Mouse (Mus musculus) heart, embryonic 16.5 days (tissue): ENCODE results near the gene Becn1. TPM values are rescaled to one million over a fixed set of nuclear protein-coding genes. Genes with fewer than 3 reads are reported as not detected.
A peak's percentile ranks its signal among the peaks of the same experiment; 100 is the strongest.

Experiments used
- ATAC-seq: fragments of 200-750 bp; cut with Nextera tagmentation; replicated peaks from 2 replicates; pipeline ENCODE4 v1.8.0; 2017; ENCODE audit warnings: moderate number of reproducible peaks; ENCODE audit not compliant: insufficient read depth, low FRiP score; ENCODE audit errors: extremely low read depth
- H3K27ac ChIP-seq: fragments of 300-500 bp; sonication (generic); 2 replicates; pipeline ENCODE4 v1.5.1; 2014; ENCODE audit warnings: mild to moderate bottlenecking, low read length, control low read depth, moderate library complexity
- H3K27me3 ChIP-seq: fragments of 300-500 bp; sonication (generic); 2 replicates; pipeline ENCODE4 v1.6.1; 2014; ENCODE audit warnings: low read length, mixed read lengths; ENCODE audit not compliant: control insufficient read depth, insufficient read depth
- H3K36me3 ChIP-seq: fragments of 300-500 bp; sonication (generic); 2 replicates; pipeline ENCODE4 v1.6.1; 2014; ENCODE audit not compliant: control insufficient read depth, insufficient read depth
- H3K4me1 ChIP-seq: fragments of 300-500 bp; sonication (generic); 2 replicates; pipeline ENCODE4 v1.6.1; 2014; ENCODE audit warnings: low read length, mixed read lengths; ENCODE audit not compliant: control insufficient read depth, insufficient read depth
- H3K4me2 ChIP-seq: fragments of 300-500 bp; sonication (generic); 2 replicates; pipeline ENCODE4 v1.6.1; 2014; ENCODE audit warnings: low read depth, mild to moderate bottlenecking, control low read depth, low read length
- H3K4me3 ChIP-seq: fragments of 300-500 bp; sonication (generic); 2 replicates; pipeline ENCODE4 v1.5.1; 2014; ENCODE audit warnings: mild to moderate bottlenecking, control low read depth, low read length
- H3K9ac ChIP-seq: fragments of 300-500 bp; sonication (generic); 2 replicates; pipeline ENCODE4 v1.6.1; 2014; ENCODE audit warnings: low read length, control low read depth
- H3K9me3 ChIP-seq: fragments of 300-500 bp; sonication (generic); replicated peaks from 2 replicates; pipeline ENCODE4 v1.6.1; 2016; ENCODE audit warnings: low read length; ENCODE audit not compliant: control insufficient read depth
- WGBS: fragments of 180-500 bp; shearing (Covaris S2); extraction: QIAGEN DNeasy Blood & Tissue Kit; methylation state at CpG from one replicate; pipeline ENCODE4 v1.1.7; 2014; 5-methylcytosine and 5-hydroxymethylcytosine counted together
- polyA plus RNA-seq: library from polyadenylated mRNA; unstranded; fragments of >200 nt; fragmentation: Nextera tagmentation; extraction: Ambion mirVana; gene quantifications from 2 replicates; pipeline ENCODE4 v1.2.1, GENCODE M21; 2015

Gene Becn1
- polyA plus RNA-seq, 1 experiment from 2014 or later: 135 TPM

DNA sequence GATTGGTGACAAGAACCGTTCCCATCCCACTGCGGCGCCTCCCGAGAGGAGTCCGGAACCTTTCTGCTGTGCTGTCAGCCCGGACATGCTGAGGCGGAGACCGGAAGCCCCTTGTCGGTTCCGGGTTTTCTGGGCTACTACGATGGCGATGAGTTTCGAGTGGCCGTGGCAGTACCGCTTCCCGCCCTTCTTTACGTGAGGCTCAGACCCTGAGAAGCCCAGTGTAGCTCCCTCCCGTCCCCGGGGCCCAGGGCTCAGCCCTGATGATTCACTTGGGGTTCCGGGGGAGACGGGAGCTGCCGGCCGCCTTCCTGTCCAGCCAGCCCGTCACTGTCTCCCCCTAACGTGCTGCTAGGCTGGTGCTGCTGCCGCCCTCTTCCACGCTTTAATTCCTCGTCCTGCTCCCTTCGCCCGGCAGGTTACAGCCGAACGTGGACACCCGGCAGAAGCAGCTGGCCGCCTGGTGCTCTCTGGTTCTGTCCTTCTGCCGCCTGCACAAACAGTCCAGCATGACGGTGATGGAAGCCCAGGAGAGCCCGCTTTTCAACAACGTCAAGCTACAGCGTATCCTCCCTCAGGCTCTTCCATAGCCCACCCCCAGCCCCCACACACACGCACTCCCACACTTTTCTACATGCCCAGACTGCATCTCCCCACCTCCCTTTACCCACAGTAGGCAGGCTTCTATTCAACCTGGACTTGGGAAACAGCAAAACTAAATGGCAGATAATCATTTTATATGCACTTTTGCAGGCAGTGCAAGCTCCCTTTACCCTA lies 48.3 kb downstream of the Becn1 start, which contains the start of gene Vps25:
Gene Vps25 (plus strand): TSS at position 95 of the 777 bp plus-strand sequence.
- Histone ChIP-seq H3K4me1 (peaks cover 24% of the 10 kb centered on the region), H3K4me3 (peak within 1 kb of the TSS; percentile 80), H3K27ac (peak within 1 kb of the TSS; percentile 88), H3K9me3 (no peaks in the 10 kb centered on the region), H3K36me3 (no peaks in the 10 kb centered on the region), H3K27me3 (no peaks in the 10 kb centered on the region), H3K4me2 (peak within 1 kb of the TSS; percentile 92), H3K9ac (peak within 1 kb of the TSS; percentile 90)
- peak; percentile 77 for ATAC-seq
- under 1% methylated on average over 40 of the region's 40 CpGs for WGBS

DNA sequence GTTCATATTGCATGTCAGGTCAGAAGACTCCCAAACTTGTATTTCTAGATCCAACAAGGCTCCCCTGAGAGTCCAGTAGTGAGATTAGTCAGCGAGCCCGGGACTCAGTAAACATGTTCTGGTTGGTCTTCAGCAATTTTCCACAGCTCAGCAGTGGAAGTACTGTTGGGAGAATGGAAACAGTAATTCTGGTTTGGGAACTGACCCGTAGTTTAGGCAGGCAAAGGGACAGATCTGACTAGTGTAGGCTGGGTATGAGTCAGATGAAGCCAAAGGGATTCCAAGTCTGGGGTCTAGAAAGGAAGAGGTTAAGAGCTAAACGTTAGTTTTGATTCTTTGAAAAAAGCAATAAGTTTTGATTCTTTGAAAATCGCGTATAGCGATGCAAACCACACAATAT lies 49.1 kb downstream of the Becn1 start:
- H3K9ac ChIP-seq: peak overlapping the region; percentile 90
- no peaks in the 10 kb centered on the region; the same call in 1 of the 2 replicates for H3K27me3 ChIP-seq
- WGBS: 8% methylated on average over 7 of the region's 7 CpGs
- peaks cover 20% of the 10 kb centered on the region for H3K4me1 ChIP-seq
- H3K4me3 ChIP-seq: peak overlapping the region; percentile 80
- no peaks in the 10 kb centered on the region for H3K9me3 ChIP-seq
- peak overlapping the region; percentile 88 for H3K27ac ChIP-seq
- H3K4me2 ChIP-seq: peak overlapping the region; percentile 92
- no peaks in the 10 kb centered on the region for H3K36me3 ChIP-seq
- ATAC-seq: no peak

DNA sequence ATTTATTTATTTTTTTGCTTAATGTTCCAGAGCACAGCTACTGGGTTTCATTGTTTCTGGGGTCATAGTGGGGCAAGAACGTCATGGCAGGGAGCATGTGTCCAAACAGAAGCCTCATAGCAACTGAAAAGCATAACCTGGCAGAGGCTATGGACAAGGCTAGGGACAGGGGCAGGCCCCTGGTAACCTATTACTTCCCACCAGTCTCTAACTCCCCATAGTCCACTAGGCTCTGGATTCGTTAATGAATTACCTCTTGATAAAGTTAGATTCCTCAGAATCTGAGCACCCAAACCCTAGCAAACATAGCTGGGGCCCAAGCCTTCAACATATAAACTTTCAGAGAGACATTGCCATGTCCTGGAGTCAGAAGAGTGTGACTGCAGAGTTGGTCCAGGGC lies 51.1 kb downstream of the Becn1 start:
- peaks cover 17% of the 10 kb centered on the region for H3K4me1 ChIP-seq
- 64% methylated on average over 2 of the region's 2 CpGs for WGBS
- no peak overlapping the region for H3K9ac ChIP-seq
- no peaks in the 10 kb centered on the region for H3K9me3 ChIP-seq
- no peaks in the 10 kb centered on the region for H3K36me3 ChIP-seq
- no peak overlapping the region for H3K4me3 ChIP-seq
- ATAC-seq: no peak
- H3K27me3 ChIP-seq: peaks cover 16% of the 10 kb centered on the region
- no peak overlapping the region for H3K27ac ChIP-seq
- no peak overlapping the region for H3K4me2 ChIP-seq

DNA sequence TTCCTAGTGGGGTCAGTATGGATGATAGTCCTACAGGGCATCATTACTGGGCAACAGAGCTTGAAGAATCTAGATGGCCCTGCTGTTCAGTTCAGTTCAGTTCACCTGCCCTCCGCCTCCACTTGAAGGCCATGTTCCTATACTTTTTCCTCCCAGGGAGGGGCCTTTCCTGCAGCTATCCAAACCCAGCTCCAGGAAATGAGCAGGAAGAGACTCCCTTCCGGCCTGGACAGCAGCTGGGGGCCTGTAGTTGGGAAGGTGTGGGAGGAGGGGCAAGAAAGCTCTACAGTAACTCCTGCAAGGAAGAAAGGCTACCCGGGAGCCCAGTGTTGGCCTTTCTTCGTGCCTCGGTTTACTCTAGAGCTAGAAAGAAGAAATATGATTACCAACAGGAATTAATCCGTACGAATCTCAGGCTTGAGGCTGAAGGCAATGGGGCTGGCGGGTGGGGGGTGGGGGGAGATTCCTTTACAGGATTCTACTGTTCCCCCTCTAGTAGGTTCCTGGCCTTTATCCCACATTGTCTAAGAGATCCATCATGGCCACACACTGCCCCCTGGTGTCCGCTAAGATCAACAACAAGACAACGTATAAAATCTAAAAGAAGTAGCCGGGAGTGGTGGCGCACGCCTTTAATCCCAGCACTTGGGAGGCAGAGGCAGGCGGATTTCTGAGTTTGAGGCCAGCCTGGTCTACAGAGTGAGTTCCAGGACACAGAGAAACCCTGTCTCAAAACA lies 53.7 kb downstream of the Becn1 start:
- ATAC-seq: peak; percentile 35; the same call in 1 of the 2 replicates
- Histone ChIP-seq H3K9ac (no peak overlapping the region), H3K4me3 (peak overlapping the region; percentile 68)

DNA sequence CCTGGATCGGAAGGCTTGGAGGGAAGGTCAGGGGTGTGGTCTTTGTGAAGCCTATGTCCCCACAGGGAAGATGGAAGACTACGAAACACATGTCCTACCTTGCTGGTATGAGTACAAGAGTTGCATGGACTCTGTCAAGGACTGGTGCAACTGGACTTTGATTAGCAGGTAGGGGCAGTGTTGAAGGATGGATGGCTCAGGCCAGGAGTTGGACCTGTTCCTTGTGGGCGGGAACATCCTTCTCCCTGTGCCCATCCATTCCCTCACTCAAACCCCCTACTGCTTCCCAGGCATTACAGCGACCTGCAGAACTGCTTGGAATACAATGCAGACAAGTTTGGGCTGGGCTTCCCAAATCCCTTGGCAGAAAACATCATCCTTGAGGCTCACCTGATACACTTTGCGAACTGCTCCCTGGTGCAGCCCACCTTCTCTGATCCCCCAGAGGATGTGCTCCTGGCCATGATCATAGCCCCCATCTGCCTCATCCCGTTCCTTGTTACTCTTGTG lies 54.5 kb downstream of the Becn1 start:
- Histone ChIP-seq H3K36me3 (no peaks in the 10 kb centered on the region), H3K4me2 (peak overlapping the region; percentile 90), H3K9ac (peak overlapping the region; percentile 84), H3K27me3 (peaks cover 30% of the 10 kb centered on the region), H3K27ac (peak overlapping the region; percentile 79), H3K4me3 (peak overlapping the region; percentile 68), H3K4me1 (peaks cover 5% of the 10 kb centered on the region), H3K9me3 (no peaks in the 10 kb centered on the region)
- no peak for ATAC-seq
- 69% methylated on average over 6 of the region's 6 CpGs for WGBS

More for the DNA sequence above, 53.7 kb downstream of the Becn1 start:
- WGBS: 22% methylated on average over 14 of the region's 14 CpGs
- no peaks in the 10 kb centered on the region for H3K36me3 ChIP-seq
- H3K4me1 ChIP-seq: peaks cover 10% of the 10 kb centered on the region
- H3K9me3 ChIP-seq: no peaks in the 10 kb centered on the region
- H3K4me2 ChIP-seq: peak overlapping the region; percentile 90
- peaks cover 30% of the 10 kb centered on the region for H3K27me3 ChIP-seq
- peak overlapping the region; percentile 79 for H3K27ac ChIP-seq

DNA sequence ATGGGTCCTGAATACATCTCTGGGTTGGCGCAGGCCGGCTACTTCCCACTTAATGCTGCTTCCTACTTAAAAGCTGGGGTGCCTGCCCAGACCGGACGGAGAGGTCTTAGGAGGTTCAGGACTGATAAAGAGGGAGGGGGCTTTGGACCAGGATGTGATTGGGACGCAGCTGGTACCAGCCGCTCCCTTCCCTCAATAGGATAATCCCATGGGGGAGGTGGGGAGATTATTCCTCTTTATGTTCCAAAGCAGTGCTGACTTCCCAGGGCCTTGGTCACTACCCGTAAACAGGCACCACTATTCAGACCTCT lies 55.4 kb downstream of the Becn1 start:
- H3K36me3 ChIP-seq: no peaks in the 10 kb centered on the region
- 8% methylated on average over 7 of the region's 7 CpGs for WGBS
- peak overlapping the region; percentile 79 for H3K27ac ChIP-seq
- no peaks in the 10 kb centered on the region for H3K9me3 ChIP-seq
- peak; percentile 11; the same call in 1 of the 2 replicates for ATAC-seq
- peak overlapping the region; percentile 84 for H3K9ac ChIP-seq
- peak overlapping the region; percentile 68 for H3K4me3 ChIP-seq
- peaks cover 30% of the 10 kb centered on the region for H3K27me3 ChIP-seq
- 0 out of 2 replicates have a peak, but pooled peaks cover 3% of the 10 kb centered on the region for H3K4me1 ChIP-seq
- peak overlapping the region; percentile 90 for H3K4me2 ChIP-seq

DNA sequence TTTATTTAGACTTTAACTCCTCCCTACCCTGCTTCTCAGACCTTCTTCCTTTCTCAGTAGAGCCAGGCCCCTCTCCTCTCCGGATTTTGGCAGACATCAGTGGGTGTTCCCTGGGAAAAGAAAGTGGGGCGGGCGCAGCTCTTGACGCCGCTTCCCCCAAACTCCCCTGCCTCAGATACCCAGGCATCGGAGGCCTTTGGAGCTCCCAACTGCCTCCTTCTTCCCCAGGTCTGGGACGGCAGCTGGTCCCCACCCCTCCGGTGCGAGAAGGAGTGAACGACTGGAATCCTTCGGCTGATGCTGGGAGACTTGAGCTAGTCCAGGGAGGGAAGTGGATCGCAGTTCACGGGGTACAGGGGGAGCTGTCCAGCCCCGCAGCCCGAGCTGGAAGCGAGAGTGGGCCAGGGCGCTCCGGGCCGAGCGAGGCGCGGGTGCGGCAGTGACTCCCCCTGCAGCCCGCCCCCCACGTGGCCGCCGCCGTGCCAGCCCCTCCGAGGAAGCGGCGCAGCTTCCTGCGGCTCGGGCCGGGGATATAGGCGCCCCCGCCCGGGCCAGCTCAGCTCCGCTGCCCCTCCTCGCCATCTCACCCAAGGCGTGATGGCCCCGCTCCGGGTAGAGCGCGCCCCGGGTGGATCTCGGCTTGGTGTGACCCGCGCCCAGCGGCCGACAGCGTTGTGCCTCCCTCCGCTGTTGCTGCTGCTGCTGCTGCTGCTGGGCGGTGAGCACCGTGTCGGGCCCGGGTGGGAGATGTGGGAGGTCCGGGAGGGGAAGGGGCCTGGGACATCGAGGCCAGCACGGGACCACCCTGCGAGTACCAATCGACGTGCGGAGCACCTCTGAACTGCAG lies 56.0 kb downstream of the Becn1 start, which contains the start of gene Ramp2:
Gene Ramp2 (plus strand): TSS at position 174 of the 847 bp plus-strand sequence.
- Histone ChIP-seq H3K9me3 (no peaks in the 10 kb centered on the region), H3K9ac (peak within 1 kb of the TSS; percentile 84), H3K27me3 (peaks cover 30% of the 10 kb centered on the region), H3K4me2 (peak within 1 kb of the TSS; percentile 90), H3K27ac (peak within 1 kb of the TSS; percentile 79), H3K4me3 (peak within 1 kb of the TSS; percentile 68), H3K36me3 (no peaks in the 10 kb centered on the region), H3K4me1 (0 out of 2 replicates have a peak, but pooled peaks cover 3% of the 10 kb centered on the region)
- ATAC-seq: peak; percentile 71
- 2% methylated on average over 60 of the region's 63 CpGs for WGBS

DNA sequence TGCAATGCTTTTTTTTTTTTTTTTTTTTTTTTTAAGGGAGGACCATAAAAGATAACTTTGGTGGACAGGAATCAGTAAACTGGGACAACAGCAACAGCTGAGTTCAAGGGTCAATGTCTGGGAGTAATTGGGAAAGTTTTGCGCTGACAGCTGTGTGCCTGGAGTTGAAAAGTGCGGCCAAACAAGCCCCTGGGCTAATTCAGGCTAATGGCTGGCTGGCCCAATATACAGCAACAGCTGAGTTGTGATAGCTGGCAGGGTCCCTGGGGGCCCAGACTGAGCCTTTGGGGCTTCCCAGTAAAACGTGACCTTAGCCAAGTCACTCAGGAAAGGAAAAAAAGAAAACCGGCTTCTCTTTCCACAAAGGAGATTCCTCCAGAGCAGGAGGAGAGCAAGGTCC lies 57.0 kb downstream of the Becn1 start:
- peak overlapping the region; percentile 79 for H3K27ac ChIP-seq
- H3K4me1 ChIP-seq: 0 out of 2 replicates have a peak, but pooled peaks cover 3% of the 10 kb centered on the region
- 45% methylated on average over 4 of the region's 4 CpGs for WGBS
- H3K4me2 ChIP-seq: peak overlapping the region; percentile 90
- no peaks in the 10 kb centered on the region for H3K36me3 ChIP-seq
- no peak for ATAC-seq
- H3K9ac ChIP-seq: no peak overlapping the region; the same call in 1 of the 2 replicates
- H3K4me3 ChIP-seq: peak overlapping the region; percentile 68; the same call in 1 of the 2 replicates
- peaks cover 30% of the 10 kb centered on the region for H3K27me3 ChIP-seq
- H3K9me3 ChIP-seq: no peaks in the 10 kb centered on the region
